Mouse (Mus musculus) adrenal gland, adult (tissue): Measurements from ENCODE around the gene Zfp646.
"Not testable (repeated sequence)": the region's sequence is repeated elsewhere in the genome, so short reads cannot be mapped to it uniquely, and the experiment has no call there.

ENCODE experiments used
- DNase-seq, 2 experiments: peaks; one replicate each; pipeline ENCODE4 v3.0.0; 2022 to 2023; ENCODE audit warnings: low spot score in 1 of 2; ENCODE audit not compliant: inconsistent age in 2 of 2

Zfp646 gene

DNA sequence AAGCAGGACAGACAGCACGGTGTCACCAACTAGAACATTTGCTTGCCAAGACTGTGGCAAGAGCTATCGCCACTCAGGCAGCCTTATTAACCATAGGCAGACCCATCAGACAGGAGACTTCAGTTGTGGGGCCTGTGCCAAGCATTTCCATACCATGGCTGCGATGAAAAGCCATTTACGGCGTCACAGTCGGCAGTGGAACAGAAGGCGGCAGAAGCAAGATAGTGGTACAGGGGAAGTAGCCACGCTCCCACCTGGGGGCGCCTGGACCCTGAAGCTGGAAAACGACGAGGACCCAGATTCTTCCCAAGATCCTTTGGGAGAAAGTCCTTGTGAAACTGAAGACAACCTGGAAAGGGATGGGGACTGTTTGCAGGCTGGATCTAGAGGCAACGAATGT, 4.4 kb downstream of the Zfp646 start:
- DNase-seq, result no peak

DNA sequence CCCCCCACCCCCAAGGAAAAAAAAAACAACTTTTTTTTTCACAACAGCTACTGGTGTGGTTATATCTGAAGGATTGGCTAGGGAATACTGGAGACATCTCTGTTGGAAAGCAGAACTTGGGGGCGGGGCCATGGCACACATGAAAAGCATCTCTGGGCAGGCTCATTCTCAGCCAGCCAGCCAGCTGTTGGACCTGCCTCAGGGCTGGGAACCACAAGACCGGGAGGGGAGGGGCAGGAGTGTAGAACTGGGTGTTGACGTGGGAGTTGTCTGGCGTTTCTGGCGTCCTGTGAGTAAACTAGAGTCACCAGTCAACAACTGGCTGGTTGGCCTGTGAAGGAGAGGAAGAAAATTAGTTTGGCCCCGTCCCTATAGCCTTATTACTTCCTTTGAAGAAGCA, 9.9 kb downstream of the Zfp646 start:
- peak in 1 of 2 experiments; percentile 53 for DNase-seq

DNA sequence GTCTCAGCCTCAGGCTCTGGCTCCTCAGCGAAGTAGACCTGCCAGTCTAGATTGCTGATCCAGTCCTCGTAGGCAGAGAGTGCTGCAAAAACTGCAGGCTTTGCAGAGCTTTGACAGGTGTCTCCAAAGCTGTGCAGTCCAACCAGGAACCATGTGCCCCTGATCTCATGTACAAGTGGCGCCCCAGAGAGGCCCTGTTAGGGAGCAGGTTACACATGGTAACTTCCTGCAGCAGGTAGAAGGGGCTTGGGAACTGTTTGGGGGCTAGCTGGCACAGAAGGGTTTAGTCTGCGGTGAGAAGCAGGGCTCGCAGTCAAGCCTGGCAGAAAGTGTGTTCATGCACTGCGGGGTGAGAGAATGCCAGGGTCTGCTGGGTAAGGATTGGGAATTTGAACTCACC, 10.5 kb downstream of the Zfp646 start:
- no peak for DNase-seq

DNA sequence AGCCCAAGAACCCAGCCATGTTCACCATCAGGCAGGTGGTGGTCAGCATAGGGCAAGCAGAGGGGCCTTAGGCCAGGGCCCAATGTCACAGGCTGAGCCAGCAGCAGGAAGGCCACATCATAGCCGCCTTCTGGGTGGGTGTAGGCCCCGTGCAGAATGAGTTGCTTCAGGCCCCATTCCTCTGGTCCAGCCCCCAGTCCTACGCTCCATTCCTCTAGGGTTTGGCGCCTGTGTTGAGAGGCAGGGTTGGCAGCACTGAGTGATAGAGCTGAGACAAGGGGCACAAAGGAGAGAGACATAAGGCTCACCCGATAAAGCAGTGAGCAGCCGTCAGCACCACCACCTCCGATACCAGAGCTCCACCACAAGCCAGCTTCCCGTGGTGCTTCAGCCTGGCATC, 11.2 kb downstream of the Zfp646 start:
- DNase-seq, result no peak

DNA sequence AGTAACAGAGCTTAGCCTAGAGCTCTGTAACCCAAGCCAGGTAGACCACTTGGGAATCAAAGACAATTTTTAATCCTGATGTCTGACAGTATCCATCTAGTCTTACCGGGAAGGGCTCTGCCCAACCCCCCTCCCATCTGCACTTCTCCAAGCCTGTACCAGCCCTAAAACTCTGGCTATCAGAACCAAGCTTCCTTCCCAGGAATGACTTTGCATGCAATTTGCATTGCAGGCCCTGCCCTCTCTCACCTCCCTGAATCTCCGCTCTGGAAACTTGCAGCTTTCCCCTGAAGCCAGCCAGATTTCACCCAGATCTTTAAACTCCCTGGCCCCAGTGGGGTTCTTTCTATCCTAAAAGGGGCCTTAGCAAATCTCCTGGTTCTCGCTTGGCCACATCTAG, 11.8 kb downstream of the Zfp646 start:
- no peak for DNase-seq

DNA sequence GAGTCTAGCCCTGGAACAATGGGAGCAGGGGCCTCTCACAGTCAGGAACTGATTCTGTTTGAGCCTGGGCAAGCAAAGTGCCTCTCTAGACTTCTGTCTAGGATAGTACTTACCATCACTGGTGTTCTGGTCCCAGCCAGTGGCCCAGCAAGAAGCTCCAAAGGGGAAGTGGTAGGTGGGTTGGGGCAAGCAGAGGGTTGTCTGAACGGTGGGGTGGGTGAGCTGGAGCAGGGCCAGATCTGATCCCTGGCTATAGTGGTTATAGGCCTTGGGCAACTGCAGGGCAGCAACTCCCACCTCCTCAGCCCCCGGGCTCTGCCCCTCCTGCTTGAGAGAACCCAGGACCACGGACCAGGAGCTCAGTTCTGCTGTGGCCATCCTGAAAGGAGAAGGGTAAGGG, 12.8 kb downstream of the Zfp646 start:
- no peak for DNase-seq

DNA sequence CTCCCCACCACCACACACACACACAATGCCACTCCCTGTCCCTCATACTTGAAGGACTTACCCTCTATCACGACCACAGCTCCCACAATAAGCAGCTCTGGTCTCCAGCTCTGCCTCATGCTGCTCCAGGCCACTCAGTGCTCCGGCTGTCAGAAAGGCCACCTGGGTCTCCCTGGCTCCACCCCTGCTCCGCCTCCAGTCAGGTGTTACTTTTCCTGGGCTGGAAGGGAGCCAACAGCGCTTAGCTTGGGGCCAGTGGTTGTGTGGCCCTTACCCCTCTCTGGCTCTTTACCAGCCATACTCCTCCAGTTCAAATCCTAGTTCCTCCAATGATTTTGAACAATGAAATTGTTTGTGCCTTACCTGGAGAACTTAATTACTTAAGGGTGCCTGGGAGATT, 14.8 kb downstream of the Zfp646 start, which contains the start of gene Prss53:
Prss53 (minus strand) TSS at position 173 of the 400 bp plus-strand sequence.
- DNase-seq, result no peak

DNA sequence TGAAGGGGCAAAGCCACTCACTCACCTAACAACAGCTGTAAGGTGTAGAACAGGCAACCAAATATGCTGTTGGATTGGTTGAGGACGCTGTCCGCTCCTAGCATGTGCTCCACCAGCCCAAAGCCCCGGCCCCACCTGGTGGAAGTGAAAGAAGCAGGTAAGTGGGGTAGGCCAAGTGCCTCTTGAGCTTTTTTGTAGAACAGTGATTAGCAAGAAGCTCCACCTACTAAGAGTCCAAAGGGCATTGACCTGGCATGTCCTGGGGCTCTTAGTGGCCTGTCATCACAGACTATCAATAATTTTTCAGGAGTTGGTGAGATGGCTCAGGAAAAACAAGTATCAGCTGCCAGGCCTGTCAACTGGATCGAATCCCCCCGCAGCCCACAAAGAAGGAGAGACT, 18.5 kb downstream of the Zfp646 start:
- no peak for DNase-seq

DNA sequence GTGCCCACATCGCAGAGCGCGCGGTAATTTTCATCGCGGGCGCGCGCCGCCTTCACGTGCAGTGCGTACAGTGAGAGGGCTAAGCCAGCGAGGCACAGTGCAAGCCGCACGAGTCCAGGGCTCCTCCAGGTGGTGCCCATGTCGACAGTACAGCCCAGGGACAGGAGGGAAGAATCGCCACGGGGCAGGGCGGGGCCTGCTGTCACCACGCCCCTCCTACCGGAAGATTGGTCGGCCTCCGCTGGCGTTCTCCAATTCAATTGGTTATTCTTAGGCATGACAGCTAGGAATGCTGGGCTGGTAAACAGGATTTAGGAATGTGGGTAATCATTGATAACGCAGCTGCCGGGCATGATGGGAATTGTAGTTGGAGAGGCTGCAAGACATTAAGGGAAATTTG, 19.4 kb downstream of the Zfp646 start, which contains the start of the genes Gm21974 and Vkorc1:
Gm21974 (minus strand) TSS at position 13 of the 400 bp plus-strand sequence.
Vkorc1 (minus strand) TSS at position 176 of the 400 bp plus-strand sequence.
- peak; percentile 97 to 99 for DNase-seq

DNA sequence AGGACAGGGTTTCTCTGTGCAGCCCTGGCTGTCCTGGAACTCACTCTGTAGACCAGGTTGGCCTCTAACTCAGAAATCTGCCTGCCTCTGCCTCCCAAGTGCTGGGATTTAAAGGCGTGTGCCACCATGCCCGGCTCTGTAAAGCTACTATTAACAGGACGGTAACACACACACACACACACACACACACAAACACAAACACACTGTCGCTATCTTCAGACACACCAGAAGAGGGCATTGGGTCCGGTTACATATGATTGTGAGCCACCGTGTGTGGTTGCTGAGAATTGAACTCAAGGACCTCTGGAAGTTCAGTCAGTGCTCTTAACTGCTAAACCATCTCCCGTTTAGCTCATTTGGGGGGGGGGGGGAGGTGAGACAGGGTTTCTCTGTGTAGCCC, 19.9 kb downstream of the Zfp646 start:
- not testable (repeated sequence) for DNase-seq

DNA sequence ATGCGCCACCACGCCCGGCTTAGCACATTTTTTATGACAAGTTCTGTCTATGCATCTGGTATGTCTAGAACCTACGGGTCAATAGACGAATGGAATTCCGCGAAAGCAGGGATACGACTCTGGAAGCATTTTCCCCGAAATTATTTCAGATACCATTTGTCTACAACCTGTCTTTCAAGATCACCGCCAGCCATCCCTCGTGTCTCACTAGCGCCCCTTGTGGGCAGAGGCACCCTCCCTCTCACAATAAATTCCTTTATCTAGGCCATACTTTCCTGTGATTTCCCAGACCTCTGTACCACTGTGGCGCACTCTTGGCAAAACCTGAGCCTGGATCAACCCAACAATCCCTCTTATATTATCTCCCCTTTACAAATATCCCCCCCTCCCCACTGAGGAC, 20.4 kb downstream of the Zfp646 start:
- DNase-seq, result peak; percentile 51 to 81

DNA sequence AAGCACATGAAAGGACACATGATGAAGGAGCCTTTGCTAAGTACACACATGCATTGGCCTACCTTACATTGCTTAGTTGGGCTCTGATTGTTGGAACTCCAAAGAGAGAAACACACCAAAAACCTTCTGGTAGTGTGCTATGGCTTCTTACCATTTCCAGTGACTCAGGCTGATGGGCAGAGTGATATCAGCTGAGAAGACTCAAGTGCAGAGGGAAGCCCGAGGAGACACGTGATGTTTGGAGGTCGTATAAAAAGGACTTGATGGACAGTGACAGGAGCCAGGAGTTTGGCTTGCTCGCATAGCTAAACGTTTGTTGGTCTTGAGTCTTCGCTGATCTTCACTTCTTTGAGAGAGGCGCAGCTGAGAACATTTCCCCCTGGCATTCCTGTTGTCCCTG, 21.5 kb downstream of the Zfp646 start:
- no peak for DNase-seq

DNA sequence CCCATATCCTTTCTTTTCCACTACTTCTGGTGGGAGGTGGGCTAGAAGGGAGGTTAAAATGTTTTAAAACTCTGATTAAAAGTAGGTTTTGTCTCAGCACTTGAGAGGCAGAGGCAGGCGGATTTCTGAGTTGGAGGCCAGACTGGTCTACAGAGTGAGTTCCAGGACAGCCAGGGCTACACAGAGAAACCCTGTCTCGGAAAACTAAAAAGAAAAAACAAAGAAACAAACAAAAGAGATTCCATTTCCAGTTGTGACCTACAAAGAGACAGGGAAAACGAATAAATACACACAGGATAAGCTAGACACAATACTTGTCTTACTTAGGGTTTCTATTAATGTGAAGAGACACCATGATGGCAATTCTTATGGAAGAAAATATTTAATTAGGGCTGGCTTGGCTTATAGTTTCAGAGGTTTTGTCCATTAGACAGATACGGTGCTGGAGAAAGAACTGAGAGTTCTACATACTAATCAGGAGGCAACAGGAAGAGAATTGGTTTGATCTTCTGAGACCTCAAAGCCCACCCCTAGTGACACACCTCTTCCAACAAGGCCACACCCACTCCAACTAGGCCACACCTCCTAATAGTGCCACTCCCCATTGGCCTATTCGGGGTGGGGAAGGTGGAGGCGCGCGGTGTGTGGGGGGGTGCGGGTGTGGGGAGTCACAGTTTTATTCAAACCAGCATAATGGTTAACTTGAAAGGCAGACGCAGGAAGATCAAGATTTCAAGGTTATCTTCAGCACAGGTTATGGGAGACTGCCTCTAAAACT, 22.3 kb downstream of the Zfp646 start:
- no peak for DNase-seq

DNA sequence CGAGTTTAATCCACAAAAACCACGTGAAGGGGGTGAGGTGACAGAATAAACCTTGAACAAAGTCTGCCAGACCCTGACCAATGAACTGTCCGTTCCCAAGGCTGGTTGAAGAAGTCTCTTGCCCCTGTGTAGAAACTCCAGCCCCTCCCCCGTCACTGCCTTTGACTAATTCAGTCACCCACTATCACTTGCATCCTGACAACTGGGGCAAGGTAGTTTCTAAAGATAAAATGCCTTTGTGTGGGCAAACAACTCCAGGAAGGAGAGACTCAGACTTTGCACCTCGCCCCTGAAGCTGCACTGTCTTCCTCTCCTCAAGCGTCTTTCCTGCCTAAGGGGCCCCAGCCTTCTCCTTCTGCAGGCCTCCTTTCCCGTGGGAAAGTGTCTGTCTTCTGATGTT, 24.0 kb downstream of the Zfp646 start:
- DNase-seq, result no peak

DNA sequence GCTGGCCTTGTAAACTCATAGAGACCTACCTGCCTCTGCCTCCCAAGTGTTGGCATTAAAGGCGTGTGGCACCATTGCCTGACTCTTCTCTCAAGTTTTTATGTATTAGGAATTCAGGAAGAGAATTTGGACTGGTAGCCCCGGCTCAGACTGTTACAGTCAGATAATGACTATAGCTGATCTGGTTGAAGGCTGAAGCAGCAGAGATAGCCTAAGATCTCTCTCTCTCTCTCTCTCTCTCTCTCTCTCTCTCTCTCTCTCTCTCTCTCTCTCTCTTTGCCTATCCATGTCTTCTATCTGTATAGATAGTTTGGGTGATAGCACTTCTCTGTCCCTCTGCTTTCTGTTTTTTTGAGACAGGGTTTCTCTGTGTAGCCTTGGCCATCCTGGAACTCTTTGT, 25.8 kb downstream of the Zfp646 start:
- no peak for DNase-seq

DNA sequence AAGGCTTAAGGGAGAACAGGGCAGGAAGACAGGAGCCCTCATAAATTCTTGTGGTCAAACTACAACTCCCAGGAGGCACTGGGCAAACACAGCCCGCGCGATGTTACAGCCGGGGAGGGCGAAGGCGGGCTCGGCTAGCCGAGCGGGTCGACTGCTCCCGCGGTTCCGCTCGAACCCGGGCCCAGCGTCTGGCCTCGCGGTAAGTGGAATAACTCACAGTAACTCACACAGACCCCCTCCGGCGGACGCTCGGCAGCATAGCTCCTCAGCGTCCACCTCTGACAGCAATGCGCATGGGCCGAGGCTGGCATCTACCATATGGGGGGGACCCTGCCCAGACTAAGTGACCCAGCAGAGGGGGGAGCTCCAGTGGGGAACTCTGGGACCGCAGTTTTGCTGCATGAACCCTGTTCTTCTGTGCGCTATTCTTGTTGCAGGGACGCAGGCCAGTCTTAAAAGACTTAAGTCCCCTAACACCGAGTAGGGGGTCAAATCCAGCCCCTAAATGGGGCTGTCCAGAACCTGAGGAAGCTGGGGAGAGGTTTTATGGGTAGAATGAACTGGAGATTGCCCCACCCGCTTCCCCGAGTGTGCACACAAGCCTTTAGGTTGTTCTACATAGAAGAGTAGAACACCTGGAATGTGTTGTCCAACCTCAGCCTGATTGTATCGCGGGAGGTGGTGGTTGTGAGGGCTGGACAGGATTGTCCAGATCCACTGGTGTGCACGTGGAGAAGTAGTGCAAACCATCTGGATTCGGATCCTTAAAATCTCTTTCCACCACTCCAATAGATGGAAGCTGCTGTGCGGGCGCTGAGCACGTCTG, 28.2 kb downstream of the Zfp646 start, which contains the start of gene Bckdk:
Bckdk (plus strand) TSS at position 112 of the 826 bp plus-strand sequence.
- DNase-seq, result peak; percentile 83 to 92

DNA sequence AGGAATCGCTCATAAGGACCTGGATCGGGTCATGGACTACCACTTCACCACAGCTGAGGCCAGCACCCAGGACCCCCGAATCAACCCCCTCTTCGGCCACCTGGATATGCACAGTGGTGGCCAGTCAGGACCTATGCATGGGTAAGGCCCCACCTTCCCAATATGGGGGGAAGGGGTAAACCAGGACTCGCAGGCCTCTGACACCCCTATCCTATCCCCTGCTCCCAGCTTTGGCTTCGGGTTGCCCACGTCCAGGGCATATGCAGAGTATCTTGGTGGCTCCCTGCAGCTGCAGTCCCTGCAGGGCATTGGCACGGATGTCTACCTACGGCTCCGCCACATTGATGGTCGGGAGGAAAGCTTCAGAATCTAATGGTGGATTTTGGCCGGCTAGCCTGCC, 31.9 kb downstream of the Zfp646 start:
- no peak for DNase-seq

DNA sequence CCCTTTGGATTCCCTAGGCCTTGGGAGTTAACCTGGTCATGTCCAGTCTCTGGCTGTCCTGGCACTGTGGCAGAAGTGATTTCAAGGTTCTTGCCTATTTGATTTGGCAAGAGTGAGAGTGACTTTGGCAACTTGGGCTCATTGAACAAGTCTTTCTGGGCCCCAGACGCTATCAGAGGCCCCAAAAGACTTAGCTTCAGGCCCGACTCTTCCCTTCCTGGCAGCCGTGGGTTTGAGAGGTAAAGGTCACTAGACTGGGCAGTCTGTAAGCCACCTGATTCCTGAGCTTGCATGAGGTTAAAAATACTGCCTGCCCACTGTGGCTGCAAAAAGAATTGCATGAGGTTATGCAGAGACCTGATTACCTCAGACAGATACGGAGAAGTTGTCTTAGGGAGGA, 32.6 kb downstream of the Zfp646 start:
- peak in 1 of 2 experiments; percentile 57 for DNase-seq

DNA sequence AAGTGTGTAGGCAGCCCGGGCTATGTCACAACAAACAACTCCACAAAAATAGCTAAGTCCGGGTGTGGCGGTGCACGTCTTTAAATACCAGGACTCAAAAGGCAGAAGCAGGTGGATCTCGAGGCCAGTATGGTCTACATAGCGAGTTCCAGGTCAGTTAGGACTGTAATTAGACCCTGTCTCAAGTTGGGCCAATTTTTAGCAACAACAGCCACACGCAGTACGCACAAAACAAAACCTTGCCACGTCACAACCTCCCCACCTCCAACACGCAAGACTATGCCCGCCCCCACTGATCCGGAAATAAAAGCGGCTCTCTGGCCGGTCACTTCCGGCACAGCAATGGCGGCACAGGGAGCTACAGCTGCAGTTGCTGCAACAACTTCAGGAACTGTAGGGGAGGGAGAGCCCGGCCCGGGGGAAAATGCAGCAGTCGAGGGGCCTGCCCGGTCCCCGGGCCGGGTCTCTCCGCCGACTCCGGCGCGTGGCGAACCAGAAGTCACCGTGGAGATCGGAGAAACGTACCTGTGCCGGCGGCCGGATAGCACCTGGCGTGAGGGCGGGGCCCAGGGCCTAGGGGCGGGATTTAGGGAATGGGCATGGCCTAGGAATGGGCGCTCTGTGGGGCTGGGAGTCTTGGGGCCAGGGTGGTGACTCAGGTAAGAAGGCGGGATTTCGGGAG, 36.3 kb downstream of the Zfp646 start, which contains the start of gene Kat8:
Kat8 (plus strand) TSS at position 327 of the 682 bp plus-strand sequence.
- peak; percentile 89 to 98 for DNase-seq

DNA sequence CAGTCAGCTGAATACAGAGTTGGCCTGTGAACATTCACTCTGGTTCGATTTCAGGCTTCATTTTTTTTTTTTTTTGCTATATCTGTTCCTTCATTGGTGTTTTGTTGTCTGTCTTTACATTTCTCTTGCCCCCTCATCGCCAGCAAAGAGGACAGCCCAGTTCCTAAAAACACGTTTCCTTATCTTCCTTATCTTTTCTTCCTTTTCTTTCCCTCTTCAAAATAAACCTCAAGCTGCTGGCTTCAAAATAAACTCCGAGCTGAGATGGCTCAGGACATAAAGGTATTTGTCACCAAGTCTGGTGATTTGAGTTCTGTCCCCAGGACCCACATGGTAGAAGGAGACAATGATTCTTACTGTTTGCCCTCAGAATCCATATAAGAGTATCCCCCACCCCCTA, 36.9 kb downstream of the Zfp646 start:
- no peak for DNase-seq

DNA sequence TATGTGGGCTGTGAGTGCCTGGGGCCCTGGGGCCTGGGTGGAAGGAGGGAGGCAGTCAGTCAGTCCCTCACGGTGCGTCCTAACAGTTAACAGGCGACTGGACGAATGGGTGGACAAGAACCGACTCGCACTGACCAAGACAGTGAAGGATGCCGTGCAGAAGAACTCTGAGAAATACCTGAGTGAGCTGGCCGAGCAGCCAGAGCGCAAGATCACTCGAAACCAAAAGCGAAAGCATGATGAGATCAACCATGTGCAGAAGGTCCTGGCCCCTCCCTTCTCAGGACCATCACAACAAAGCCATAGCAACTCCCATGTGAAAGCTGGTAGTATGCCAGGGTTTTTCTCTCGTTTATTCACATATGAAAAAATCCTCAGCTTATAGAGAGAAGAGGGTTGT, 39.3 kb downstream of the Zfp646 start:
- no peak for DNase-seq
